Mouse (Mus musculus): Measurements from ENCODE around the gene Tmem50a.
A peak's percentile ranks its signal among the peaks of the same experiment; 100 is the strongest.

DNA sequence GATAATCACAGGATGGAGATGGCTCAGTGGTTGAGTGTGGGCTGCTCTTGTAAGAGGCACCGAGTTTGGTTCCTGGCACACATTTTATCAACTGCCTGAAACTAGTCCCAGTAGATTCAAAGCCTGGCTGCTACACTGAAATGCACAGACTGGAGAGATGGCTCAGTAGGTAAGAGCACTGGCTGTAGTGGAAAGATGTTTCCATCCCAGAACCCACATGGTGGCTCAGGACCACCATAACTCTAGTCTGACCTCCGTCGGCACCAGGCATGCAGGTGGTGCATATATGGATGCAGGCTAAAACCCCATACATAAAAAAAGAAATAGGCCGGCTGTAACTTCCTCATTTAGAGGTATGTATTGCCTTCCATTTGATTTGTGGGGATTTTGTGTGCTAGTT is 14.7 kb upstream of the Tmem50a start:
- TF ChIP-seq POLR2AphosphoS2 (IDR thresholded peaks at IDR 0.05; ENCODE audit: insufficient read length, low read depth) (peak; percentile 63), USF1 (IDR thresholded peaks at IDR 0.05; ENCODE audit: low read depth) (no peak), POLR2A (IDR thresholded peaks at IDR 0.05; ENCODE audit: insufficient read length, low read depth) (peak; percentile 25), REST (IDR thresholded peaks at IDR 0.05; ENCODE audit: insufficient read depth, insufficient read length) (no peak), TCF12 (IDR thresholded peaks at IDR 0.05; ENCODE audit: insufficient read depth, poor library complexity, severe bottlenecking) (no peak), CEBPB (IDR thresholded peaks at IDR 0.05; ENCODE audit: insufficient read depth, poor library complexity, severe bottlenecking) (no peak), MYOD1 (IDR thresholded peaks at IDR 0.05; ENCODE audit: control insufficient read depth in 1 of 3, insufficient read length in 2 of 3, low read depth in 2 of 3) (no peak), E2F4 (IDR thresholded peaks at IDR 0.05; ENCODE audit: insufficient read depth) (no peak), MAX (IDR thresholded peaks at IDR 0.05; ENCODE audit: low read depth) (no peak), TCF3 (IDR thresholded peaks at IDR 0.05; ENCODE audit: insufficient read length, low read depth) (no peak), MYOG (IDR thresholded peaks at IDR 0.05; ENCODE audit: control insufficient read depth in 1 of 3, insufficient read depth in 1 of 3, insufficient read length in 2 of 3, low read depth in 2 of 3) (no peak), SRF (IDR thresholded peaks at IDR 0.05; ENCODE audit: control insufficient read depth, insufficient read length, low read depth) (no peak)

Data from myocyte (in vitro differentiated cells).